Mouse (Mus musculus) erythroblast, adult 5-6 weeks (primary cell): Measurements from ENCODE around the gene Kremen2. TPM values are rescaled to one million over a fixed set of nuclear protein-coding genes. Genes with fewer than 3 reads are reported as not detected.

Source experiments
- ATAC-seq: replicated peaks from 2 replicates; pipeline ENCODE4 v1.8.0; 2016; ENCODE audit warnings: moderate number of reproducible peaks, mild to moderate bottlenecking, moderate TSS enrichment, inconsistent platforms; ENCODE audit not compliant: poor library complexity, low FRiP score, severe bottlenecking
- total RNA-seq, 2 experiments: library from RNA; stranded (forward) in 1 of 2; stranded (reverse) in 1 of 2; fragments of 150-400 nt in 1 of 2; fragments of 200-764, 138-1000 nt in 1 of 2; gene quantifications; 2 replicates each; pipeline versions ENCODE4 v1.2.3 to v1.2.4; 2015 to 2017; ENCODE audit warnings: low replicate concordance in 2 of 2

Gene Kremen2
- total RNA-seq, 2 experiments from 2014 or later = not detected

DNA sequence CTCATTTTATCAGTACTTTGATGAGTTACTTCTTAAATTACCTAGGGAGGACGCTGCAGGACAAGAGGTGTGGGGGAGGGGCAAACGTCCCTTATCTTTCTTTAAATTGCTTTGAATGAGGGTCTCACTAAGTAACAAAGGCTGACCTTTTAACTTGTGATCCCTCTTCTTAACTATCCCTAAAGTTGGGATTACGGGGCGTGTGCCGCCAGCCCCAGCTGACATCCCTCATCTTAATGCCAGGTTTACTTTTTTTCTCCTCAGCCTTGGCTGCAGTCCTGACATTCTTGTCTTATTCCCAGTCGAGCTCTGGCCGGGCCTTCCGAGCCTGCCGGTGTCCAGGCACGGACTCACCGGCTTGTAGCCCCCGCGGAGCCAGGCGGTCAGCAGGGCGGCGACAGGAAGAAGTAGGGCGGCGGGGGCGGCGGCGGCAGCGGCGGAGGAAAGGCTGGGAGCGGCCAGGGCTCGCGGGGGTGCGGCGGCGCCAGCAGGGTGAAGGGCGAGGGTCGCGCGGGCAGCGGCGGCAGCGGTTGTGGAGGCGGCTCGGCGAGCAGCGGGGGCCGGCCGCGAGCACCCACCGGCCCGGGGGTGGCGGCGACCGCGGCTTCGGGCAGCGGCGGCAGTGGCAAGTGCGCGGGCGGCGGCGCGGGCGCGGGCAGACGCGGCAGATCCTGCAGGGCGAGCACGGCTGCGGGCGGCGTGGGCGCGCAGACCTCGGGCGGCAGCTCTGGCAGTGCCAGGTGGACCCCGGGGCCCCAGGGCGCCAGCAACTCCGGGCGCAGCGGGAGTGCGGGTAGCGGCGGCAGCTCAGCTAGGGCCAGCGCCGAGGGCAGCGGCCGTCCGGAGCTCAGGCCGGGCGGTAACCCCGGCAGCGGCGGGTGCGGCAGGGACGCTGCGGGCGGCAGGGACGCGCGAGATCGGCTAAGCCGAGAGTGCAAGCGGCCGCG is 46.2 kb downstream of the Kremen2 start:
- ATAC-seq = no peak

DNA sequence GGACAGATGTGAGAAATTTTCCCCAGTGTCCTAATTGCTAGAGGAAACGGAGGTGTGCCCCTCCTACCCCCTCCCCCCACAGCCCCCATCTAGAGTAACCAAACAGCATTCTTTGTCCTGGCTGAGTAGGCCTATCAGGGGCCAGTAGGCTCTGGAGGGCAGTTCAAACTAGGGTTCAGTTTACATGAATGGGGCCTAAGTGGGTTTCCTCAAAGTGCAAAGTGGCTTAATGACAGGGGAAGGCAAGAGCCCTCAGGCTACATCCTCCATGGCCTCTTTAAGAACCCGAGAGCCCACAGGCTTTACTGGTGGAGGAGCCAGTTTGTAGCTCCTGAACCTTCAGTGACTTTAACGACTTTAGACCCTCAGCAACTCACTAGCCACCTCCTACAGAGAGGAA is 49.8 kb downstream of the Kremen2 start:
- no peak for ATAC-seq

DNA sequence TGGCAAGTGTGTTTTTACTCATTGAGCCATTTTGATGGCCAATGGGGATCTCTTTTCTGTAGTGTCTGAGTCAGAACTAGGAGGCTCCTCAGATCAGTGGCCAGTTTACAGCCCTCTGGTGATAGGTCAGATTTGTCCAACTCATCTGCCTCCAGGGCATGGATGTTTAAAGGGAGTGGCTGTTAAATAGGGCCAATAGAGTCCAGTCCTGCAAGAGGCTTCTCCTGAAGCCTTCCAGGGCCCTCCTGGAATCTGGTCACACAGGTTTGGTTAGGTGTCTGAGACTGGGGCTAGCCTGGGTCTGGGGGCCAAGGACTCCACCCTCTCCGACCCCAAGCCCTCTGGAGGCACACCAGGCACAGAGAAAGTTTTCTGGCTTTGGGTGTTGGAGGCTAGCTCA is 51.1 kb downstream of the Kremen2 start:
- ATAC-seq = no peak

Other genes starting within 250 kb of the Kremen2 start
- 1.7 and 2.5 TPM in 2 replicates for gene Zfp213, start 181.6 kb downstream of the Kremen2 start, total RNA-seq (2015; ENCODE audit: low replicate concordance)
- 0.34 and 2.5 TPM in 2 replicates for gene Zfp213, start 181.6 kb downstream of the Kremen2 start, total RNA-seq (2017; ENCODE audit: low replicate concordance)
- gene Zfp13, start 146.3 kb downstream of the Kremen2 start, total RNA-seq (2015; ENCODE audit: low replicate concordance) = not detected in 2 replicates
- not detected in 2 replicates for gene Zfp13, start 146.3 kb downstream of the Kremen2 start, total RNA-seq (2017; ENCODE audit: low replicate concordance)
- not detected in 2 replicates for gene Zscan10, start 145.0 kb downstream of the Kremen2 start, total RNA-seq (2015; ENCODE audit: low replicate concordance)
- not detected in 2 replicates for gene Zscan10, start 145.0 kb downstream of the Kremen2 start, total RNA-seq (2017; ENCODE audit: low replicate concordance)
- 11.1 and 11.9 TPM in 2 replicates for gene Mmp25, start 100.6 kb downstream of the Kremen2 start, total RNA-seq (2015; ENCODE audit: low replicate concordance)
- 3.1 and 4.0 TPM in 2 replicates for gene Mmp25, start 100.6 kb downstream of the Kremen2 start, total RNA-seq (2017; ENCODE audit: low replicate concordance)
- not detected in 2 replicates for gene Bicdl2, start 85.3 kb downstream of the Kremen2 start, total RNA-seq (2015; ENCODE audit: low replicate concordance)
- gene Bicdl2, start 85.3 kb downstream of the Kremen2 start, total RNA-seq (2017; ENCODE audit: low replicate concordance) = not detected in 2 replicates
- gene Hcfc1r1, start 72.2 kb downstream of the Kremen2 start, total RNA-seq (2015; ENCODE audit: low replicate concordance) = 8.6 and 28.0 TPM in 2 replicates
- 4.3 and 12.1 TPM in 2 replicates for gene Hcfc1r1, start 72.2 kb downstream of the Kremen2 start, total RNA-seq (2017; ENCODE audit: low replicate concordance)
- gene Thoc6, start 72.0 kb downstream of the Kremen2 start, total RNA-seq (2015; ENCODE audit: low replicate concordance) = 7.3 and 21.5 TPM in 2 replicates
- gene Thoc6, start 72.0 kb downstream of the Kremen2 start, total RNA-seq (2017; ENCODE audit: low replicate concordance) = 5.4 and 5.7 TPM in 2 replicates
- gene Tnfrsf12a, start 68.4 kb downstream of the Kremen2 start, total RNA-seq (2015; ENCODE audit: low replicate concordance) = not detected in 2 replicates
- 2.0 TPM in 1 of 2 replicates, not detected in the other for gene Tnfrsf12a, start 68.4 kb downstream of the Kremen2 start, total RNA-seq (2017; ENCODE audit: low replicate concordance)
- not detected in 2 replicates for gene Cldn6, start 66.6 kb downstream of the Kremen2 start, total RNA-seq (2015; ENCODE audit: low replicate concordance)
- gene Cldn6, start 66.6 kb downstream of the Kremen2 start, total RNA-seq (2017; ENCODE audit: low replicate concordance) = not detected in 2 replicates
- not detected in 2 replicates for gene Cldn9, start 61.8 kb downstream of the Kremen2 start, total RNA-seq (2015; ENCODE audit: low replicate concordance)
- gene Cldn9, start 61.8 kb downstream of the Kremen2 start, total RNA-seq (2017; ENCODE audit: low replicate concordance) = not detected in 2 replicates
- gene 1520401A03Rik, start 23.1 kb downstream of the Kremen2 start, total RNA-seq (2015; ENCODE audit: low replicate concordance) = not detected in 2 replicates
- not detected in 2 replicates for gene 1520401A03Rik, start 23.1 kb downstream of the Kremen2 start, total RNA-seq (2017; ENCODE audit: low replicate concordance)
- gene Pkmyt1, start 19.5 kb downstream of the Kremen2 start, total RNA-seq (2015; ENCODE audit: low replicate concordance) = 10.0 and 14.2 TPM in 2 replicates
- gene Pkmyt1, start 19.5 kb downstream of the Kremen2 start, total RNA-seq (2017; ENCODE audit: low replicate concordance) = 7.3 and 9.2 TPM in 2 replicates
- gene Paqr4, start 5.0 kb downstream of the Kremen2 start, total RNA-seq (2015; ENCODE audit: low replicate concordance) = 1.2 TPM in 1 of 2 replicates, not detected in the other
- 1.4 and 4.3 TPM in 2 replicates for gene Paqr4, start 5.0 kb downstream of the Kremen2 start, total RNA-seq (2017; ENCODE audit: low replicate concordance)
- 2.1 and 2.3 TPM in 2 replicates for gene Flywch1, start 25.8 kb upstream of the Kremen2 start, total RNA-seq (2015; ENCODE audit: low replicate concordance)
- 3.8 and 4.7 TPM in 2 replicates for gene Flywch1, start 25.8 kb upstream of the Kremen2 start, total RNA-seq (2017; ENCODE audit: low replicate concordance)
- gene Flywch2, start 40.2 kb upstream of the Kremen2 start, total RNA-seq (2015; ENCODE audit: low replicate concordance) = not detected in 2 replicates
- gene Flywch2, start 40.2 kb upstream of the Kremen2 start, total RNA-seq (2017; ENCODE audit: low replicate concordance) = not detected in 2 replicates
- 188 and 291 TPM in 2 replicates for gene Srrm2, start 44.7 kb upstream of the Kremen2 start, total RNA-seq (2015; ENCODE audit: low replicate concordance)
- 169 and 183 TPM in 2 replicates for gene Srrm2, start 44.7 kb upstream of the Kremen2 start, total RNA-seq (2017; ENCODE audit: low replicate concordance)
- gene Elob, start 83.3 kb upstream of the Kremen2 start, total RNA-seq (2015; ENCODE audit: low replicate concordance) = 94.3 and 118 TPM in 2 replicates
- 33.2 and 50.0 TPM in 2 replicates for gene Elob, start 83.3 kb upstream of the Kremen2 start, total RNA-seq (2017; ENCODE audit: low replicate concordance)
- not detected in 2 replicates for gene Prss33, start 90.2 kb upstream of the Kremen2 start, total RNA-seq (2015; ENCODE audit: low replicate concordance)
- not detected in 2 replicates for gene Prss33, start 90.2 kb upstream of the Kremen2 start, total RNA-seq (2017; ENCODE audit: low replicate concordance)
- not detected in 2 replicates for gene Prss32, start 98.0 kb upstream of the Kremen2 start, total RNA-seq (2015; ENCODE audit: low replicate concordance)
- gene Prss32, start 98.0 kb upstream of the Kremen2 start, total RNA-seq (2017; ENCODE audit: low replicate concordance) = not detected in 2 replicates
- not detected in 2 replicates for gene Prss41, start 98.3 kb upstream of the Kremen2 start, total RNA-seq (2015; ENCODE audit: low replicate concordance)
- gene Prss41, start 98.3 kb upstream of the Kremen2 start, total RNA-seq (2017; ENCODE audit: low replicate concordance) = not detected in 2 replicates
- not detected in 2 replicates for gene Prss21, start 122.2 kb upstream of the Kremen2 start, total RNA-seq (2015; ENCODE audit: low replicate concordance)
- gene Prss21, start 122.2 kb upstream of the Kremen2 start, total RNA-seq (2017; ENCODE audit: low replicate concordance) = not detected in 2 replicates
- gene Dcpp1, start 135.0 kb upstream of the Kremen2 start, total RNA-seq (2015; ENCODE audit: low replicate concordance) = not detected in 2 replicates
- not detected in 2 replicates for gene Dcpp1, start 135.0 kb upstream of the Kremen2 start, total RNA-seq (2017; ENCODE audit: low replicate concordance)
- not detected in 2 replicates for gene Dcpp2, start 135.0 kb upstream of the Kremen2 start, total RNA-seq (2015; ENCODE audit: low replicate concordance)
- gene Dcpp2, start 135.0 kb upstream of the Kremen2 start, total RNA-seq (2017; ENCODE audit: low replicate concordance) = not detected in 2 replicates
- gene Dcpp3, start 171.6 kb upstream of the Kremen2 start, total RNA-seq (2015; ENCODE audit: low replicate concordance) = not detected in 2 replicates
- gene Dcpp3, start 171.6 kb upstream of the Kremen2 start, total RNA-seq (2017; ENCODE audit: low replicate concordance) = not detected in 2 replicates
- gene Sbp, start 195.8 kb upstream of the Kremen2 start, total RNA-seq (2015; ENCODE audit: low replicate concordance) = not detected in 2 replicates
- gene Sbp, start 195.8 kb upstream of the Kremen2 start, total RNA-seq (2017; ENCODE audit: low replicate concordance) = not detected in 2 replicates
- not detected in 2 replicates for gene Sbpl, start 209.4 kb upstream of the Kremen2 start, total RNA-seq (2015; ENCODE audit: low replicate concordance)
- gene Sbpl, start 209.4 kb upstream of the Kremen2 start, total RNA-seq (2017; ENCODE audit: low replicate concordance) = not detected in 2 replicates
- not detected in 2 replicates for gene Prss30, start 234.7 kb upstream of the Kremen2 start, total RNA-seq (2015; ENCODE audit: low replicate concordance)
- gene Prss30, start 234.7 kb upstream of the Kremen2 start, total RNA-seq (2017; ENCODE audit: low replicate concordance) = not detected in 2 replicates